8 mouse cellular contexts compared by ENCODE assay signal in the genomic region with DNA sequence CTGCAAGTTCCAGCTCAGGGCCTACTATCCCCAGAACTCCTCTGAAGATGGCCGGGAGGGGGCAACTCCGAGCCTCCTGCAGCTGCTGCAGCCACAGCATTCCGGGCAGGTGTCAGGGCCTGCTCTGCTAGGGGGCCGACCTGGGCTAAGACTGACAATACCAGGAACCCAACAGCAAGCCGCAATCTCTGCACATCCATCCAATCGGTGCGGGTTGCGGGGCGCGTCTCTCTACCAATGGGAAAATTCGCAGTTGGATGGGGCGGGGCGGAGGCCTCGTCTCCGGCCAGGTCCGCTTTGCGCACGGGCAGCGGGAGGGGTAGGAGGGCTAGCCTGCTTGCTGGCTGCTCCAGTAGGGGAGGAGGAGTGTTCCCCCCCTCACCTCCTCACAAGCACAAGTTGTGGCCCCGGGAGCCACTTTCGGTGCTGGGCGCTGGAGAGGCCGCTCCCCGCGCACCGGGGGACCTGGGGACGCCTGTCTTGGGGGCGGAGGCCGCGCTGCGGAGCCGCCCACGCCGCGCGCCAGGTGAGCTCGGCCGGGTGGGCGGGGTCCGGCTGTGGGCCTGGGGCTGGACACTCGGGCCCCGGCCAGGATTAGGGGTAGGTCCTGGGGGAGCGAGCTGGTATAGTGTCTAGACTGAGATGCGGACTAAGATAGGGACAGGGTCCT. TPM values are rescaled to one million over a fixed set of nuclear protein-coding genes. Genes with fewer than 3 reads are reported as not detected.
DNase-seq lines count a peak whose midpoint lies in the region; ATAC-seq and TF ChIP-seq lines count a peak whose summit lies in the region.

Gene Tango2 (minus strand): TSS at position 173 of the 670 bp plus-strand sequence.
Gene Arvcf (plus strand): TSS at position 252 of the 670 bp plus-strand sequence.

- TF ChIP-seq POLR2A in cerebellum, adult 2 months (IDR thresholded peaks at IDR 0.05; ENCODE audit: borderline replicate concordance, insufficient read depth, low read length): peak; percentile 90
- TF ChIP-seq POLR2A in olfactory bulb, adult 2 months (IDR thresholded peaks at IDR 0.05; ENCODE audit: insufficient read depth, low read depth, low read length): peak; percentile 55; the same call in 1 of the 2 replicates
- no peak for TF ChIP-seq POLR2A in thymus, adult 2 months (IDR thresholded peaks at IDR 0.05; ENCODE audit: control insufficient read depth, extremely low read depth, insufficient read depth, low read length, poor library complexity)

- ATAC-seq in lung, embryonic 14.5 days (ENCODE audit: insufficient read depth): peak; percentile 83

- TF ChIP-seq CTCF in cerebellum, adult 2 months (IDR thresholded peaks at IDR 0.05; ENCODE audit: borderline replicate concordance, insufficient read depth, low read depth, low read length): no peak
- peak; percentile 62 for TF ChIP-seq CTCF in lung, embryonic 14.5 days (IDR thresholded peaks at IDR 0.05; ENCODE audit: low read depth)
- 0 out of 2 replicates have a peak, but pooled peaks have one; percentile 27 for TF ChIP-seq CTCF in olfactory bulb, adult 2 months (IDR thresholded peaks at IDR 0.05; ENCODE audit: insufficient read depth, low read depth, low read length)
- 0 out of 2 replicates have a peak, but pooled peaks have one; percentile 12 for TF ChIP-seq CTCF in thymus, adult 2 months (IDR thresholded peaks at IDR 0.05; ENCODE audit: borderline replicate concordance, control insufficient read depth, extremely low read depth, insufficient read depth, low read length, poor library complexity)

- no peaks in the 10 kb centered on the region for H3K36me3 ChIP-seq in lung, embryonic 14.5 days (ENCODE audit: insufficient read depth)
- no peaks in the 10 kb centered on the region for H3K36me3 ChIP-seq in thymus, adult 2 months (ENCODE audit: control insufficient read depth, insufficient read depth, low read length)

- H3K9ac ChIP-seq in lung, embryonic 14.5 days: peak within 1 kb of the TSS; percentile 62

- H3K9me3 ChIP-seq in lung, embryonic 14.5 days (ENCODE audit: low read depth, low read length): no peaks in the 10 kb centered on the region

- WGBS in cerebellum, adult 2 months: under 1% methylated on average over 33 of the region's 44 CpGs
- 0% methylated on average over 44 of the region's 44 CpGs for WGBS in lung, embryonic 14.5 days
- WGBS in olfactory bulb, adult 2 months: under 1% methylated on average over 44 of the region's 44 CpGs
- 2% methylated on average over 44 of the region's 44 CpGs for WGBS in thymus, adult 2 months

- H3K4me3 ChIP-seq in cerebellum, adult 2 months (replicated peaks; ENCODE audit: insufficient read depth, low read depth, low read length): peak within 1 kb of the TSS; percentile 94
- peak within 1 kb of the TSS; percentile 66 for H3K4me3 ChIP-seq in lung, embryonic 14.5 days (ENCODE audit: low read depth, low read length)
- H3K4me3 ChIP-seq in olfactory bulb, adult 2 months (ENCODE audit: insufficient read depth, low read depth, low read length): peak within 1 kb of the TSS; percentile 96
- peak within 1 kb of the TSS; percentile 49 for H3K4me3 ChIP-seq in thymus, adult 2 months (ENCODE audit: control insufficient read depth, insufficient read depth, low read length)

- peak within 1 kb of the TSS; percentile 98 for H3K4me2 ChIP-seq in lung, embryonic 14.5 days

- H3K4me1 ChIP-seq in cerebellum, adult 2 months (ENCODE audit: control insufficient read depth, insufficient read depth, low read length): peaks cover 28% of the 10 kb centered on the region
- H3K4me1 ChIP-seq in lung, embryonic 14.5 days (ENCODE audit: insufficient read depth): no peaks in the 10 kb centered on the region
- H3K4me1 ChIP-seq in olfactory bulb, adult 2 months (ENCODE audit: control insufficient read depth, insufficient read depth, low read length): peaks cover 18% of the 10 kb centered on the region
- peaks cover 15% of the 10 kb centered on the region for H3K4me1 ChIP-seq in thymus, adult 2 months (replicated peaks; ENCODE audit: control insufficient read depth, insufficient read depth, low read length)

- peak; percentile 94 for DNase-seq in ES-CJ7 (ENCODE audit: low read depth, low spot score)
- peak; percentile 97 to 99 for DNase-seq in cerebellum, adult 2 months
- peak; percentile 89 for DNase-seq in forelimb bud, embryonic 11.5 days (ENCODE audit: low read depth, low spot score)
- peak; percentile 91 for DNase-seq in heart, postnatal 4 days
- DNase-seq in layer of hippocampus, adult 8-10 months (ENCODE audit: low spot score in 2 of 2): peak; percentile 91 to 94
- peak; percentile 90 for DNase-seq in lung, embryonic 14.5 days
- peak; percentile 63 for DNase-seq in thymus, adult 2 months

- peak within 1 kb of the TSS; percentile 83 for H3K27ac ChIP-seq in cerebellum, adult 2 months (ENCODE audit: insufficient read depth, low read length)
- no peak within 1 kb of the TSS for H3K27ac ChIP-seq in lung, embryonic 14.5 days (ENCODE audit: low read depth)
- peak within 1 kb of the TSS; percentile 73 for H3K27ac ChIP-seq in olfactory bulb, adult 2 months (ENCODE audit: insufficient read depth, low read depth, low read length)
- H3K27ac ChIP-seq in thymus, adult 2 months (ENCODE audit: control insufficient read depth, insufficient read depth, low read length): no peak within 1 kb of the TSS

- H3K27me3 ChIP-seq in cerebellum, adult 2 months (ENCODE audit: control insufficient read depth, insufficient read depth, low read length): no peaks in the 10 kb centered on the region
- H3K27me3 ChIP-seq in lung, embryonic 14.5 days (ENCODE audit: insufficient read depth, low read length): peaks cover 27% of the 10 kb centered on the region
- H3K27me3 ChIP-seq in thymus, adult 2 months (ENCODE audit: control insufficient read depth, insufficient read depth, low read length): peaks cover 14% of the 10 kb centered on the region

RNA-seq across cellular contexts. Expression of gene Tango2, which starts in this region (rescaled TPM):
- polyA plus RNA-seq in cerebellum, adult 2 months (2012; rRNA removed): 202 and 210 TPM in 2 replicates
- 10 to 100 TPM; 47.0 to 48.8 TPM for total RNA-seq in heart, postnatal 4 days (2021)
- 100 to 1,000 TPM; 112 to 138 (median 127) TPM for total RNA-seq in layer of hippocampus, adult 8-10 months (2022)
- 23.6 and 27.2 TPM in 2 replicates for polyA plus RNA-seq in lung, embryonic 14.5 days (2014; fragmentation: Nextera tagmentation; extraction: Ambion mirVana)
- polyA plus RNA-seq in olfactory bulb, adult 2 months (2012; ENCODE audit: insufficient read depth, insufficient read length, low replicate concordance, missing spikeins): not detected in 2 replicates
- polyA plus RNA-seq in thymus, adult 2 months (2012; rRNA removed): 53.7 and 67.3 TPM in 2 replicates

RNA-seq across cellular contexts. Expression of gene Arvcf, which starts in this region (rescaled TPM):
- polyA plus RNA-seq in cerebellum, adult 2 months (2012; rRNA removed): 34.7 and 38.7 TPM in 2 replicates
- total RNA-seq in heart, postnatal 4 days (2021): 10 to 100 TPM; 43.5 to 44.2 TPM
- total RNA-seq in layer of hippocampus, adult 8-10 months (2022): 10 to 100 TPM; 35.5 to 52.4 (median 41.6) TPM
- polyA plus RNA-seq in lung, embryonic 14.5 days (2014; fragmentation: Nextera tagmentation; extraction: Ambion mirVana): 25.7 and 30.8 TPM in 2 replicates
- polyA plus RNA-seq in olfactory bulb, adult 2 months (2012; ENCODE audit: insufficient read depth, insufficient read length, low replicate concordance, missing spikeins): 956 TPM in 1 of 2 replicates, not detected in the other
- polyA plus RNA-seq in thymus, adult 2 months (2012; rRNA removed): 52.3 and 56.0 TPM in 2 replicates

Comparison
In these comparisons a context has a peak if more than half of its experiments do, and no peak if none do; other contexts are left out.
1. RNA of gene Tango2 (polyA plus RNA-seq): 202 to 210 TPM in cerebellum, adult 2 months, 53.7 to 67.3 TPM in thymus, adult 2 months and 23.6 to 27.2 TPM in lung, embryonic 14.5 days; not detected in olfactory bulb, adult 2 months; every median in the first group is over 10 times any median in the second.
2. H3K27ac ChIP-seq: peak in cerebellum, adult 2 months (single experiment) and olfactory bulb, adult 2 months (single experiment); none in lung, embryonic 14.5 days (single experiment) and thymus, adult 2 months (single experiment).
3. Peak in every context shown above with its lines, with median percentiles within 50 percentile points of each other: DNase-seq and H3K4me3 ChIP-seq.